Mouse (Mus musculus) CD4-positive, CD25-positive, alpha-beta regulatory T cell, adult 2 months (primary cell): Measurements from ENCODE around the gene Tor4a.
A peak's percentile ranks its signal among the peaks of the same experiment; 100 is the strongest.

Experiments
- DNase-seq: peaks from one replicate; pipeline ENCODE4 v3.0.0-alpha.2; 2012; ENCODE audit warnings: low read depth, low spot score

Gene Tor4a

DNA sequence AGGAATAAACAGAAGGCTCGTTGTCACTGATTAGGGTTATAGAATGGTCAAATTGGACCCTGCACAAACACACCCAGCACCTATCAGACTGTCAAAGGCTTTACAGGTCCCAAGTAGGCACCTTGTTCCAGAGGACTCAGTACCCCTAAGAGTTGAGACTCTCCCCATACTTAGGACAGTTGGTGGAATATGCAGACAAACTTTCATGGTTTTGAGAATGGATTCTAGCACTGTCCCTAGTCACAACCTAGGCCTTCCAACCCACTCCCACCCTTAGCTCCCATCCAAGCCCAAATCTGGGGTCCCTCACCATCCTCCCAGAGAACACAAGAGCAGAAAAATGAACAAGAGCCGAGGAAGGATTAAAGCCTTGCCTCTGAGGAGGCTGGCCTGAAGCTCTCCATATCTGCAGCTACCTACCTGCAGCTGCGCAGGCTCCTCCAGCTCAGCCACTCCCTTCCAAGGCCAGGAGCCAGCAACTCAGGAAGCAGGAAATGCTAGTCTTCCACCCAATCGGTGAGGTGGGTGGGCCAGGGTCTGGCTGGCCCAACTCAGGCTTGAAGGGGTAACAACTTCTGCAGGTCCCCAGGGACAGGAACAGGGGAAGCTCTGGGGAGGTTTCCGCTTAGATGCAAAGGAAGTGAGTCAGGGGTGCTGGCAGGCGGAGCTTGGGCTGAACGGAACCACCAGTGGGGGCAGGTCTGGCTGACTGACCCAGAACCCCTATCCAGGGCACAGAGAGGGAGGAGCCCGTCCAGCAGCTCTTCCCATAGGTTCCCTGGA lies at the start of gene Tor4a:
Gene Tor4a, minus strand, starts transcription at position 715 of the 783 bp plus-strand sequence.
- peak; percentile 79 for DNase-seq

- DNase-seq, result no peak
Measured at GRCm38 (mm10) chr2:25244144-25244543, 47.5 kb upstream of the Tor4a start.

DNA sequence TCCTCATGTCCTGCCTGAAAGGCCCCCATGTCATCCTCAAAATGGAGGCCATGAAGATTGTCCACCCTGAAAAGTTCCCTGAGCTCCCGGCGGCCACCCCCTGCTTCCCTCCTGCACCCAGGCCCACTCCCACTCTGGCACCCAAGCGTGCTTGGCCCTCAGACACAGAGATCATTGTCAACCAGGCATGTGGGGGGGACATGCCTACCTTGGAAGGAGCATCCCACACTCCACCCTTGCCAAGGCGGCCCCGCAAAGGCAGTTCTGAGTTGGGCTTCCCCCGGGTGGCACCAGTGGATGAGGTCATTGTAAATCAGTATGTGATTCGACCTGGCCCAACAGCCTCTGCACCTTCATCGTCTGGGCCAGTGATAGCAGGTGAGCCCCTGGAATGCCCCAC lies 46.7 kb upstream of the Tor4a start:
- no peak for DNase-seq

GRCm38 (mm10) chr2:25242101-25242506 lies 45.4 kb upstream of the Tor4a start, which contains the start of the genes Rnf208 and Cysrt1:
TSS of gene Rnf208 (plus strand) at chr2:25242255.
TSS of gene Cysrt1 (minus strand) at chr2:25242452.
- DNase-seq, result peak; percentile 66

DNA sequence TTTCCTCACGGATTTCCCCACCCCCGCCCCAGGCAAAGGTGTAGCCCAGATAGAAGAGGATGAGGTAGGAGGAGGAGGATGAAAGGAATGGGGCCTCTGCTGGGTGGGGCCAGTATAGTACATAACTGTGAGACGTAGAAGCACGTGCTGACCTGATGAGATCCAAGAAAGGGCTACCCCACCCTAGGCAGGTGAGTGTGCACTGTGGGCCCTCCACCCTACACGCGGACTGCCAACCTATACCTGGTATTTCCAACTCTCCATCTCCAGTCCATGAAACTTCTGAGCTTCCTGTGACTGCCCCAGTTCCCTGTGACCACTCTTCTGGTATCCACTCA lies 44.7 kb upstream of the Tor4a start:
- DNase-seq, result peak; percentile 46

- peak; percentile 80 for DNase-seq
Measured at GRCm38 (mm10) chr2:25240723-25241437, 44.2 kb upstream of the Tor4a start.

GRCm38 (mm10) chr2:25240310-25240709 lies 43.6 kb upstream of the Tor4a start:
- DNase-seq, result no peak

GRCm38 (mm10) chr2:25239766-25240165 lies 43.1 kb upstream of the Tor4a start:
- DNase-seq, result no peak

- DNase-seq, result no peak
Measured at GRCm38 (mm10) chr2:25238106-25238505, 41.4 kb upstream of the Tor4a start.

GRCm38 (mm10) chr2:25237522-25237921 lies 40.8 kb upstream of the Tor4a start:
- DNase-seq, result no peak

DNA sequence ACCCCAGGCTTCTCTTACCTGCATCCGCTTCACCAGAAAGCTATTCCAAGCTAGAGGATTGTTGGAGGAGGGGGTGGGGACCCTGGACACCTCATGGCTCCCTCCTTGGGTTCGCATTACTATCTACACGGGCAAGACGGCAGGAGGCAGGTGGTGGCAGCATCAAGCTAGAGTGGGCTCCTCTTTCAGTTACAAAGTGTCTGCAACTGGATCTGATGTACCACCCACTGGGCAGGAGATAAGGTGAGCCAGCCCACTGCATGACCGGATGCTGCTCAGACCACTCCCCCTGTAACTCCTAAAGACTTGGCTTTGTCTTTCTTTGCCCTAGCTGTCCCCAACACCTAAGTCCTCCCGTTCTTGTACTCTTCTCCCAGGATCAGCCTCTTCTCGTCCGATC lies 39.9 kb upstream of the Tor4a start, which contains the start of gene Rnf224:
Gene Rnf224, minus strand, starts transcription at position 174 of the 400 bp plus-strand sequence.
- no peak for DNase-seq

GRCm38 (mm10) chr2:25234551-25235220 lies 38.0 kb upstream of the Tor4a start:
- no peak for DNase-seq

- DNase-seq, result no peak
Measured at GRCm38 (mm10) chr2:25234050-25234449, 37.4 kb upstream of the Tor4a start, which contains the start of gene Slc34a3. TSS of gene Slc34a3 (minus strand) at chr2:25234364.

- DNase-seq, result no peak
Measured at GRCm38 (mm10) chr2:25233421-25233820, 36.7 kb upstream of the Tor4a start.

DNA sequence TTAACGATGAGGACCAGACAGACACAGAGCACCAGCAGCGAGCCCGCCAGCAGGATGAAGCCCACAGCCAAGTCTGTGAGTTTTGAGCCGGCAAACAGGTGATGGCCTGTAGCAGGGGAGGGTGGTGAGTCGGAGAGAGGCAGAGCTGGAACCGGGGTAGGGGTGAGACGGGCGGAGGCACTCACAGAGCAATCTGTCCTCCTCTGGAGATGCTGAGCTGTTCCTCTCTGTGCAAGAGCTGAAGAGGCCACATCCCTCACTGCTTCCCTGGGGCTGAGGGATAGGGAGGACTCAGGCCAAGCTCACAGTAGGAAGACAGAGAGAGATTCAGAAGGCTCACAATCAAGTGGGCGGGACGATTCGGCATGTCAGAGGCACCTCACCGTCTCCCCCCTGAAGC lies 34.4 kb upstream of the Tor4a start:
- DNase-seq, result no peak

- no peak for DNase-seq
Measured at GRCm38 (mm10) chr2:25230581-25230980, 33.9 kb upstream of the Tor4a start.

DNA sequence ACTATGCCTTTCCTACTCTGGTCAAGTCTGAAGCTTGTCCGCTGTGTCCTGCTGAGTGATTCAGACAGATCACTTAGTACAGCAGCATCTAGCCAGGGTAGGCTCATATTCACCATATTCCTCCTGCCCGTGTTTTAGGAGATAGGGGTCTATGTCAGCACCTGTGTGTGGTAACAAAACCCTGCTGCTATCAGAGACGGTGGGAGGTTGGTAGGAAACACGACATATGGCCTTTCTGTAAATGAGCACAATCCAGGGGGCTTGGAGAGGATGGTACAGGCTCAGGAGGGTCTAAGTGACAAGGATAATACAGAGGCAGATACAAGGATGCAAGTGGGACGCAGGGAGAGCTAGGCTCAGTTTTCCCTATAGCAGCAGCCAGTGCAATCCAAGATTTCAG lies 32.9 kb upstream of the Tor4a start:
- no peak for DNase-seq

DNA sequence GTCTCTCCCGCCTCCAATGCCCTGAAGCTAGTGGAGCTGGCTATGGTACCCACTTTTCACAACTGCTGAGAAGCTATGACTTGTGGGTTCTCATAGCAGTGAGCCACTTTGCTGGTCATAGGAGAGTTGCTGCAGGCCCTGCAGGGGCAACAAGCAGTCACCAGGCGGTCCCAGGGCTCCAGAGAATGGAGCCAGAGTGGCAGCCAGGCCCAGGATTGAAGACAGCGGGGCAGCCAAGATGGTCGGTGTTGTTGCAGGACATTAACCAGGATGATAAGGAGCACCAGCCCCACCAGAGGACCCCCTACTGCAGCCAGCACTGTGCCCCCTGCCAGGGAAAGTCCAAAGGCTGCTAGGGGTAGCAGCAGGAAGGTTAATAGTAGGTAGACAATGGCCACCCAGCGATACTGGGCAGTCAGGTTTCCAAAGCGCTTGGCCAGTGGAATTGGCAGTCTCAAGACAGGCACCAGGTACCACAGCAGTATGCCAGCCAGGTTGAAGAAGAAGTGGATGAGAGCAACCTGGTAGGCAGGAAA lies 32.4 kb upstream of the Tor4a start:
- no peak for DNase-seq

GRCm38 (mm10) chr2:25228431-25228889 lies 31.8 kb upstream of the Tor4a start:
- peak; percentile 93 for DNase-seq

GRCm38 (mm10) chr2:25227406-25227805 lies 30.7 kb upstream of the Tor4a start:
- no peak for DNase-seq

DNA sequence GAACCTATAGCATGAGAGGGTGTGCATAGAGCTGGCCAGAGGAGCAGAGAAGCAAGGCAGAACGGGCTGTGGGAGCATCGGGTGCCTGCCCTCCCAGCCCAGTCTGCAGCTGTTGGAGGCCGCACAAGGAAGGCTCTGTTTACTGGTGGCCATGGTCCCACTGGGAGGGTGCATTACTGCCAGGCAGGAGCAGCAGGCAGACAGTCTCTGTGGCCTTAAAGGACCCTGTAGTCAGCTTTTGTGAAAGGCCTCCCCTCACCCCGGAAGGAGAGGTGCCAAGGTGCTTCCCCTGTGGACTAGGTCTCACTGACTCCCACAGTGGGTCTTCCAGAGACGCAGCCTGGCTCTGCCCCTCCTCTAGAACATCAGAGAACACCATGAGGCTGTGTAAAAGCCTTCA lies 30.2 kb upstream of the Tor4a start:
- DNase-seq, result no peak

DNA sequence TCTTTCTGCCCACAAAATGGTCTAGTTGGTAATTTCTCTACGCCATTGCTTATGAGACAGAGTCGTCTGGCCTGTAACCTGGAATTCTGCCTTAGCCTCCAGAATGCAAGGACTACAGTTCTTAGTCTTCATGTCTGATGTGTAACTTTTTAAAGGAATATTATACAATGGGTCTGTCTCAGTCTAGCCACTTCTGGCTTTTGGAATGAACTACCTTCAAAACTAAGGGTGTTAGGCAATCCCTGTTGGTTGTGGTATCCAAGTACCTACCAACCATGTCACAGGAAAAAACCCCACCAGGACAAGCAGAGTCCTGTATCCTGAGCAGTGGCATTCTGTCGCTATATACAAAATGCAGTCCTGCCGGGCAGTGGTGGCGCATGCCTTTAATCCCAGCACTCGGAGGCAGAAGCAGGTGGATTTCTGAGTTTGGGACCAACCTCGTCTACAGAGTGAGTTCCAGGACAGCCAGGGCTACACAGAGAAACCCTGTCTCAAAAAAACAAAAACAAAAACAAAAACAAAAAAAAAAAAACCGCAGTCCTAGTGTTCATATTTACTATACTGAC lies 29.2 kb upstream of the Tor4a start:
- no peak for DNase-seq
